Mouse (Mus musculus) hindbrain, embryonic 16.5 days (tissue): ENCODE results near the gene Fbh1. TPM values are rescaled to one million over a fixed set of nuclear protein-coding genes. Genes with fewer than 3 reads are reported as not detected.

Experiments used
- ATAC-seq: fragments of 200-750 bp; cut with Nextera tagmentation; 2 replicates; pipeline ENCODE4 v1.8.0; 2017; ENCODE audit warnings: moderate TSS enrichment, moderate library complexity
- H3K27ac ChIP-seq: fragments of 300-500 bp; sonication (generic); 2 replicates; pipeline ENCODE4 v1.5.1; 2014; ENCODE audit warnings: low read depth, mild to moderate bottlenecking, control low read depth, low read length, moderate library complexity
- H3K27me3 ChIP-seq: fragments of 300-500 bp; sonication (generic); replicated peaks from 2 replicates; pipeline ENCODE4 v1.6.1; 2014; ENCODE audit warnings: low read length; ENCODE audit not compliant: control insufficient read depth, insufficient read depth
- H3K36me3 ChIP-seq: fragments of 300-500 bp; sonication (generic); 2 replicates; pipeline ENCODE4 v1.6.1; 2014; ENCODE audit warnings: mild to moderate bottlenecking, low read length, moderate library complexity, mixed read lengths; ENCODE audit not compliant: control insufficient read depth, insufficient read depth
- H3K4me1 ChIP-seq: fragments of 300-500 bp; sonication (generic); 2 replicates; pipeline ENCODE4 v1.6.1; 2014; ENCODE audit warnings: low read depth, low read length; ENCODE audit not compliant: control insufficient read depth, insufficient read depth
- H3K4me2 ChIP-seq: fragments of 300-500 bp; sonication (generic); 2 replicates; pipeline ENCODE4 v1.6.1; 2014; ENCODE audit warnings: mild to moderate bottlenecking, low read length, control low read depth, moderate library complexity
- H3K4me3 ChIP-seq: fragments of 300-500 bp; sonication (generic); 2 replicates; pipeline ENCODE4 v1.5.1; 2014; ENCODE audit warnings: mild to moderate bottlenecking, low read length, control low read depth, moderate library complexity
- H3K9ac ChIP-seq: fragments of 300-500 bp; sonication (generic); 2 replicates; pipeline ENCODE4 v1.6.1; 2014; ENCODE audit warnings: low read depth, mild to moderate bottlenecking, control low read depth, low read length, moderate library complexity
- H3K9me3 ChIP-seq: fragments of 300-500 bp; sonication (generic); 2 replicates; pipeline ENCODE4 v1.6.1; 2014; ENCODE audit warnings: mild to moderate bottlenecking, low read length, moderate library complexity; ENCODE audit not compliant: control insufficient read depth
- WGBS: fragments of 180-500 bp; shearing (Covaris S2); extraction: QIAGEN DNeasy Blood & Tissue Kit; methylation state at CpG from one replicate; pipeline ENCODE4 v1.1.7; 2014; 5-methylcytosine and 5-hydroxymethylcytosine counted together
- polyA plus RNA-seq: library from polyadenylated mRNA; unstranded; fragments of >200 nt; fragmentation: Nextera tagmentation; extraction: Ambion mirVana; gene quantifications from 2 replicates; pipeline ENCODE4 v1.2.1, GENCODE M21; 2015

Fbh1 gene
- polyA plus RNA-seq, 1 experiment from 2014 or later: 124 TPM

DNA sequence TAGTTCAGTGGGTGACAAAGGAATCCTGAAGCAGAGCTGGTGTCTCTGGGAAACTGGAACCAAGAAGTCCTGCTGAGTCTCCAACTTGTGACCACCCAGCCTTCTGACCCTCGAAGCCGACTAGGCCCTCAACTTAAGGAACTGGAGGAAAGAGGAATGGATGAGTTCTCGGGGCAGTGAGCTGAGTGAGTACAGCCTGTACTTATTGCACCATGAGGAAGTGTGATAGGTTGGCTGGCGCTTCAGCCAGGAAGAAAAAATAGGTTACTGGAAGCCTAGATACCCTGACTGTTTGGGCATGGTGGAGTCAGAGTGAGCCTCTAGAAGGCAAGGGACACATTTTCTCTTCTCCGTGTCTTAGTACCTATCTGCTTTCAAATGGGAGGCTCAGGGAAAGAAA is 68.8 kb downstream of the Fbh1 start:
- H3K36me3 ChIP-seq: no peaks in the 10 kb centered on the region
- peaks cover 16% of the 10 kb centered on the region for H3K4me1 ChIP-seq
- H3K27me3 ChIP-seq: peaks cover 11% of the 10 kb centered on the region
- H3K27ac ChIP-seq: no peak overlapping the region
- no peak for ATAC-seq
- H3K4me3 ChIP-seq: no peak overlapping the region
- H3K9ac ChIP-seq: no peak overlapping the region
- H3K4me2 ChIP-seq: no peak overlapping the region
- WGBS: 90% methylated on average over 5 of the region's 5 CpGs
- no peaks in the 10 kb centered on the region for H3K9me3 ChIP-seq

DNA sequence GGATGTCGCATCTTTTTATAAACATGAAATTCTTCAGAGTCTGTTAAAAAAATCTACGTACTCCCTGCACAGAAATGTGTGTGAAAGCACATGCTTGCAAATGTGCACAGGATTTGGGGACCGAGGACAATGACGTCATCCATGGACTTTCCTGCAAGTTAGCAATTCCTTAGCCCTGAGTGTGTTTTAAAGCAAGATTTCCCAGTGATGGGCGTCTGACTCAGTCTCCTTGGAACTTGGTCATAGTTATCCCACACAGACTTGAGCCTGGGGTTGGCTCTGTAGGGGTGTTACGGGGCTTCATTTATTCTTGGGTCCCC is 70.7 kb downstream of the Fbh1 start:
- no peak overlapping the region for H3K4me3 ChIP-seq
- H3K9me3 ChIP-seq: no peaks in the 10 kb centered on the region
- H3K9ac ChIP-seq: no peak overlapping the region
- ATAC-seq: no peak
- H3K27me3 ChIP-seq: peaks cover 11% of the 10 kb centered on the region
- 37% methylated on average over 6 of the region's 6 CpGs for WGBS
- no peaks in the 10 kb centered on the region for H3K36me3 ChIP-seq
- H3K27ac ChIP-seq: no peak overlapping the region
- H3K4me2 ChIP-seq: peak overlapping the region; percentile 100
- H3K4me1 ChIP-seq: peaks cover 16% of the 10 kb centered on the region

DNA sequence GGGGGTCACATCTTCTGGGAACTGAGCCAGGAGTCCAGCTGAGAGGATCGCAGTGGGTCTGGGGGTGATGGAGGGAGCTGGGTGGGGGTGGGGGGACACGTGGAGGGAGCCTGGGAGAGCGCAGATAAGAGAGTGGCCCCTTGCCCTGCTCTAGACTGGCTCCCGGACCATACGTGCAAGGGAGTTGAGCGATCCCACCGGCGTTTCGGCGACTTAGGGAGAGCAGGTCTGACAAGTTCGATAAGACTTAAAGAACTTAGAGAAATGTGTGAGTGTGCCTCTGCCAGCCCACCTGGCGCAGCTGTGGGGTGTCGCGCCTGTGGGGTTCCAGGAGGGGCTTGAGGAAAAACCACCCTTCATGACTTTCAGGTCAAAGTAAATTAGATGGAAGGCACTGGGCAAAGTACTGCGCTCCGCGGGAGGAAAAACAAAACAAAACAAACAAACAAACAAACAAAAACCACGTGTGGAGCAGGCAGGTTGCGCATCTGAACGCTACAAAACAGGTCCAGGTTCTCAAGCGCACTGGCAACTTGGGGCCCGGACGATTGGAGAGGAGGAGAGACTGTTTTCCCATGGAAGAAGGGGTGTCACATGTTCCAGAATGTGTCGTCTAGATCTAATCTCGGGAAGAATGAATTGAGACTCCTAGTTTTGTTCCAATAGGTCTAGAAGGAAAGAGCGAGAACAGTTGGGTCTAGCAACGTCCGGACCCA is 71.2 kb downstream of the Fbh1 start:
- 3% methylated on average over 28 of the region's 28 CpGs for WGBS
- H3K4me3 ChIP-seq: peak overlapping the region; percentile 64
- ATAC-seq: peak; percentile 72
- H3K27ac ChIP-seq: no peak overlapping the region
- peaks cover 11% of the 10 kb centered on the region for H3K27me3 ChIP-seq
- H3K9me3 ChIP-seq: no peaks in the 10 kb centered on the region
- H3K36me3 ChIP-seq: no peaks in the 10 kb centered on the region
- H3K9ac ChIP-seq: peak overlapping the region; percentile 68
- H3K4me2 ChIP-seq: peak overlapping the region; percentile 100
- peaks cover 16% of the 10 kb centered on the region for H3K4me1 ChIP-seq

DNA sequence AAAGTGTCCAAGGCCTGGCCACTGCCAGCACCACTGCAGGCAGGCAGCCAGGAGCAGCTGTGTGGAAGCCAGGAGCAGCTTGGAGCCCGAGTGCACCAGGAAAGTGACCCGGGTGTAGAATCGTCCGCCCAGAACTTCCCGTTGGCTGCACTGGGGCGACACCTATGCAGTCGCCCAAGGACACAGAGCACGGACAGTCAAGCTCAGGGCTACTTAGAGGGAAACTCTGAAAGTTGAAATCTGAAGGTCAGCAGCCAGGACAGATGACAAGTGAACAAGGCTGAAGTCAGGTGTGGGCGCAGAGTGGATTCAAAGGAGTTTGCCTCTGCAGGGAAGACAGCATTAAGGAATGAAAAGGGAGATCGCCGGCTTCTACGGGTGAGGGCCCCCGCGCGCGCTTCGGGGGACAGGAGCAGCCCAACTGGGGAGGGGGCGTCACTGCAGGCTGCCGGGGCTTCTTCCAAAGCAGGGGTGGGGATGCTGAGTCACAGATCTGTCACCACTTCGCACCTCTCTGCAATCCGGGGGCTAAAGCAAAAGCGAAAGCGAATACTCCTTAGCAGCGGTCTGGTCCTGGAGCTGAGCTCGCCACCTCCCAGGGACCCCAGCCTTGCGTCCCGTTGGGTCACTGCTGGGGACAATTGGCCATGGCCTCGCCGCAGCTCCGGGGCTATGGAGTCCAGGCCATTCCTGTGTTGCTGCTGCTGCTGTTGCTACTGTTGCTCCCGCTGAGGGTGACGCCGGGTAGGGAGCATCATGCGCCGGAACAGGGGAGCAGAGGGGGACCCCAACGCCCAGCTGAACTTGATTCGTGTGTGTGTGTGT is 72.0 kb downstream of the Fbh1 start, which contains the start of gene Il15ra:
Gene Il15ra, plus strand, starts transcription at position 90 of the 825 bp plus-strand sequence.
- Histone ChIP-seq H3K4me1 (peaks cover 16% of the 10 kb centered on the region), H3K9ac (peak within 1 kb of the TSS; percentile 68), H3K27me3 (peaks cover 11% of the 10 kb centered on the region), H3K27ac (no peak within 1 kb of the TSS), H3K4me2 (peak within 1 kb of the TSS; percentile 100), H3K36me3 (no peaks in the 10 kb centered on the region), H3K4me3 (peak within 1 kb of the TSS; percentile 64), H3K9me3 (no peaks in the 10 kb centered on the region)
- peak; percentile 76 for ATAC-seq
- WGBS: under 1% methylated on average over 37 of the region's 37 CpGs

DNA sequence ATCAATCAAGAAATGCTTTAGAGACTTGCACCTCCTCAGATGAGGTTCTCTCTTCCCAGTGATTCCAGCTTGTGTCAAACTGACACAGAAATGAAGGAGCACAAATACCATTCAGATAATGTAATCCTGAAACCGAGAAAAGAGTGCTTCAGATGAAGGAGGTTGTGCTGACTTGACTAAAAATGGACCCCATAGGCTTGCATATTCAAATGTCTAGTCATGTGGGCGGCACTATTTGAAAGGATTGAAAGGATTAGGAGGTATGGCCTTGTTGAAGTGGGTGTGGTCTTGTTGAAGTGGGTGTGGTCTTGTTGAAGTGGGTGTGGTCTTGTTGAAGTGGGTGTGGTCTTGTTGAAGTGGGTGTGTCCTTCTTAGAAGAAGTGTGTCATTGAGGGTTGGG is 77.5 kb downstream of the Fbh1 start:
- ATAC-seq: no peak
- no peaks in the 10 kb centered on the region for H3K36me3 ChIP-seq
- H3K9ac ChIP-seq: no peak overlapping the region
- no peak overlapping the region for H3K4me2 ChIP-seq
- no peaks in the 10 kb centered on the region for H3K27me3 ChIP-seq
- WGBS: 95% methylated on average over 2 of the region's 2 CpGs
- H3K4me3 ChIP-seq: no peak overlapping the region
- H3K9me3 ChIP-seq: no peaks in the 10 kb centered on the region
- no peaks in the 10 kb centered on the region; the same call in 1 of the 2 replicates for H3K4me1 ChIP-seq
- no peak overlapping the region for H3K27ac ChIP-seq

DNA sequence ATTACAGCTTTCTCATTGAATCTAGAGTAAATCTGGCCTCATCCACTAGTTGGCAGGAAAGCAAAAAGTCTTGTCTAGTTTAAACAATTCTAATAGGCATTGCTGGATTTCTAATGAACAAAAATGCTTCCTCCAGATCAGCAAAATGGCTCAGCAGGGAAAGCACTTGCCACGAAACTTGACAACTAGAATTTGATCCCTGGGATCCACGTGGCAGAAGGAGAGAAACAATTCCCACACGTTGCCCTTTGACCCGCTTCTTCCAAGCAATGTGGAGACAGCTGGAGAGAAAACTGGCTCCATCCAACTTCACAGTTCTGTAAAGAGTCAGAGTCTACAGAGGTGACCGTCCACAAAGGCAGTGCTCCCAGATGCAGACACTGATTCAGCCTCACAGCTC is 78.4 kb downstream of the Fbh1 start:
- Histone ChIP-seq H3K9ac (no peak overlapping the region), H3K4me2 (no peak overlapping the region), H3K36me3 (no peaks in the 10 kb centered on the region), H3K27ac (no peak overlapping the region), H3K4me3 (no peak overlapping the region), H3K4me1 (no peaks in the 10 kb centered on the region), H3K27me3 (no peaks in the 10 kb centered on the region), H3K9me3 (no peaks in the 10 kb centered on the region)
- ATAC-seq: no peak
- 50% methylated on average over 5 of the region's 5 CpGs for WGBS

DNA sequence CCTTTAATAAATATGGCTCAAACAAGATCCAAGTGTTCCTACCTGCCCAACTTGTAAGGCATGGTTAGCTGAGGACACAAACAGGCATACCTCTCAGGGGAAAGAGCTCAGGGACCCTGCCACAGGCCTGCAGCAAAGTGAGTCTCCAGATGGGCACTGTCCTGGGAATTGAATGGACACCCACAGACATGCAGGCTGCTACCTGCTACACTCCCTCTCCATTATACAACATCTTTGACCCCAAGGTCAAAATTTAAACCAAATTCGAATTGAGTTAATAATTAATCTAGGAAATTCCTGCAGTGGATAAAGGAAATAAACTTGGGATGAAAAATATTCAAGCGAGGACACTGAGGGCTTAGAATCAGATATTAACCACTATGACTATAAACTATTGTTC is 81.5 kb downstream of the Fbh1 start:
- ATAC-seq: no peak
- no peaks in the 10 kb centered on the region for H3K4me1 ChIP-seq
- 70% methylated on average over 2 of the region's 2 CpGs for WGBS
- no peaks in the 10 kb centered on the region for H3K27me3 ChIP-seq
- no peak overlapping the region for H3K9ac ChIP-seq
- no peaks in the 10 kb centered on the region for H3K36me3 ChIP-seq
- H3K27ac ChIP-seq: no peak overlapping the region
- H3K4me2 ChIP-seq: no peak overlapping the region
- no peak overlapping the region for H3K4me3 ChIP-seq
- H3K9me3 ChIP-seq: no peaks in the 10 kb centered on the region

DNA sequence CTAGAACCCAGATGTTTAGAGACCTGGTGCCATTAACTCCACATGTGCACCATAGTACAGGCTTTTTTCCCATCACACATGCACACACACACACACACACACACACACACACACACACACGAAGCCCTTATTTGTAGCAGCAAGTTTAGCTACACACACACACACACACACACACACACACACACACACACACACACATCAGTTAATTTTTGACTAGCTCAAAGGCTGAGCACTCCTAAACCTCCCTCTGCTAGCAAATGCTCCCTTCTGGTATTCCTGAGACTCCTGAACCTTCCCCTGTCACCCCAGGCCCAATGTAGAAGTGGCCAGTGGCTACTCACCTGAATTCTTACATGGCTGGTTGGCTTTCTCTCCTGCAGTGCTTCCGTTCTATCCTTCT is 83.3 kb downstream of the Fbh1 start:
- Histone ChIP-seq H3K4me1 (no peaks in the 10 kb centered on the region), H3K27ac (no peak overlapping the region), H3K9ac (no peak overlapping the region), H3K27me3 (no peaks in the 10 kb centered on the region), H3K4me3 (no peak overlapping the region), H3K9me3 (no peaks in the 10 kb centered on the region), H3K36me3 (no peaks in the 10 kb centered on the region), H3K4me2 (no peak overlapping the region)
- WGBS: 92% methylated on average over 2 of the region's 2 CpGs
- ATAC-seq: no peak

DNA sequence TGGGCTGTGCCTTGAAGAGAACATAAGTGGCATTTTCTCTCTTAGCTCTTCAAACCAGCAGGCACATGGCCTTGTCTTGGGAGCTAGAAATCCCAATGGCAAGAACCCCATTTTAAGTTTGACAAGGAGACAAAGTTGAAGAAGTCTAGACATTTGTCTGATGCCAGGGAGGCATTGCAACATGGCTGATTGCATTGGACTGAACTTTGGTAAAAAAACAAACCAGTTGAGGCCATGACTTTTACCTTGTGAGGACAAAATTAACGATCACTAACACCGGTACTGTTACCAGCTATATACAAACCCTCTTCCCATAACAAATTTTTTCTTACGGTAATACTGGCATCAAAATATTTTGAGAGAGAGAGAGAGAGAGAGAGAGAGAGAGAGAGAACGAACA is 84.0 kb downstream of the Fbh1 start:
- H3K9ac ChIP-seq: no peak overlapping the region
- no peak for ATAC-seq
- no peaks in the 10 kb centered on the region for H3K27me3 ChIP-seq
- H3K4me2 ChIP-seq: no peak overlapping the region
- H3K4me3 ChIP-seq: no peak overlapping the region
- no peaks in the 10 kb centered on the region for H3K4me1 ChIP-seq
- H3K9me3 ChIP-seq: no peaks in the 10 kb centered on the region
- WGBS: 93% methylated on average over 4 of the region's 4 CpGs
- no peak overlapping the region for H3K27ac ChIP-seq
- no peaks in the 10 kb centered on the region for H3K36me3 ChIP-seq
